Mouse (Mus musculus) stomach, postnatal 0 days (tissue): ENCODE results near the gene Il4ra.

ENCODE experiments used
- CTCF ChIP-seq: IDR thresholded peaks from 2 replicates; pipeline ENCODE4 v1.5.1; 2016; ENCODE audit warnings: antibody characterized with exemption, low read depth, mild to moderate bottlenecking, moderate library complexity
- EP300 ChIP-seq: optimal IDR thresholded peaks from 2 replicates; pipeline ENCODE3; 2016; ENCODE audit warnings: antibody characterized with exemption

DNA sequence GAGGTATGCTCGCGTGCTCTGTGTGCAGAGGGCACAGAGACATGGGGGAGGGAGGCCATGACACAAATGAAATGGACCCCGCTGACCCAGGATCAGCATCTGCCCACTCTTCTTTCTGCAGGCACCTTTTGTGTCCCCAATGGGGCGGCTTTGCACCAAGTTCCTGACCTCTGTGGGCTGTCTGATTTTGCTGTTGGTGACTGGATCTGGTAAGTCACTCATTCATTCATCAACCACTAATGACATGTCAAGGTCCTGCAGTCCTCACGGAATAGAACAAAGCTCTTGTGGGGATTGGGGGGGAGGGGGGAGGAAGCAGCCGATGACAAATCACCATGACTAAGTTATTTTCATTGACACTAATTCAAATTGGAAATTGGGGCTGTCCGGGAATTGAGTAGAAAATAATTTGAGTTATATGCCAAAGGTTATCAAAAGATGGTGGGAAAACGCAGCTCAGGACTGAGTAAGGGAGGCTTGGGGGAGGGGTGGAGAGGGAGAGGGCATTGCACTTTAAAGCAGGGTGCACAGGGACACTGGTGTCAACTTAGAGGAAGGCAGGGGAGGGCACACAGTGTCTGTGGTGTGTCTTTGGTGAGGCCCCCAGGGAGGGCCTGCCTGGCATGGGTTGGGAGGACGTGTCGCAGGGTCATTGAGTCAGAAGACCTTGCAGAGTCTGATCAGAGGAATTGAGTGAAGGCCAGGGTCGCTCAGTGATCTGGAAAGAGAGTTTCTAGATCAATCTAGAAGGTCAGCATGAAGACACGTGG, 13.8 kb downstream of the Il4ra start:
- TF ChIP-seq CTCF: no peak
- no peak for TF ChIP-seq EP300
